Mouse (Mus musculus): Measurements from ENCODE around the gene Cpsf6. TPM values are rescaled to one million over a fixed set of nuclear protein-coding genes. Genes with fewer than 3 reads are reported as not detected.

Gene Cpsf6
- polyA plus RNA-seq, 1 experiment from 2014 or later, result 235 TPM

DNA sequence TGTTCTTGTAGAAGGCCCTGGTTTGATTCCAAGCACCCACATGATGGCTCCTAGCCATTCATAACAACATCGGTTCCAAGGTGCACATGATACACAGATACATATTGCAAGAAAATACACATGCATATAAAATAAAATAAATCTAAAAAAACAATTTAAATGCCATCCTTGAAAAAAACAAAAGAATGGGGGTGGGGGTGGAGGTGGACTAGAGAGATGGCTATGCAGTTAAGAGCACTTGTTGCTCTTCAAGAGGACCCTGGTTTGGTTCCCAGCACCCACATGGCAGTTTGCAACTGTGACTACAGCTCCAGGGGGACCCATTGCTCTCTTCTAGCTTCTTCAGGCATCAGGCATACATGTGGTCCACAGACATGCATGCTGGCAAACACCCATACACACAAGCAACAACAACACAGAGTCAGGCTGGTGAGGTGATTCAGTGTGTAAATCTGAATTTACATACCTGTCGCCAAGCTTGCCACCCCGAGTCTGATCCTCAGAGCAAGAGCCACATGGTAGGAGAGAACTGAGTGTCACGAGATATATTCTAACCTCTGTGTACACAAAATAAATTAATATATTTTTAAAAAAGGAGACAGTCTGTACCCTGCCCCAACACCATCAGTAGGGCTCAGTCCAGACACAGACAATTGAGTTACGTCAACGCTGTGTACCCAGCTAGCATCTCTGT lies 35.7 kb upstream of the Cpsf6 start:
- no peak overlapping the region for H3K9ac ChIP-seq (ENCODE audit: low read length)
- H3K27ac ChIP-seq (ENCODE audit: low read depth, low read length), result no peak overlapping the region
- no peaks in the 10 kb centered on the region for H3K27me3 ChIP-seq (ENCODE audit: control insufficient read depth, insufficient read depth, low read length)
- H3K4me1 ChIP-seq (ENCODE audit: control insufficient read depth, insufficient read depth, low read length), result peaks cover 3% of the 10 kb centered on the region
- no peaks in the 10 kb centered on the region for H3K9me3 ChIP-seq (ENCODE audit: control insufficient read depth, low read length)
- no peak overlapping the region for H3K4me3 ChIP-seq (ENCODE audit: low read depth, low read length)
- no peak for DNase-seq (ENCODE audit: low spot score, missing footprints)
- WGBS, result 96% methylated on average over 6 of the region's 6 CpGs
- no peak for ATAC-seq (ENCODE audit: low FRiP score)
- H3K4me2 ChIP-seq, result no peak overlapping the region
- no peaks in the 10 kb centered on the region for H3K36me3 ChIP-seq (ENCODE audit: control insufficient read depth, insufficient read depth, low read length)

DNA sequence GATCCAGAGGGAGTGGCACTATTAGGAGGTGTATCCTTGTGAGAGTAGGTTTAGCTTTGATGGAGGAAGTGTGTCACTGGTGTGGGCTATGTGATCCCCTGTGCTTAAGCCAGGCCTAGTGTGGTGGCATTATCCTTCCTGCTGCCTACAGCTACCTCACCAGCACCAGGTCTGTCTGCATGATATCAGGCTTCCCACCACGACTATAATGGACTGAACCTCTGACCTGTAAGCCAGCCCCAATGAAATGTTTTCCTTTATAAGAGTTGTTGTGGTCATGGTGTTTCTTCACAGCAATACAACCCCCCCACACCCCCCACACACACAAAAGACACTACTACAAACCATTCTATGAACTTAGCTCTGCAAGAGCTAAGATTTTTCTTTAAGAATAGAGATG lies 34.9 kb upstream of the Cpsf6 start:
- Histone ChIP-seq H3K27ac (ENCODE audit: low read depth, low read length) (no peak overlapping the region), H3K27me3 (ENCODE audit: control insufficient read depth, insufficient read depth, low read length) (no peaks in the 10 kb centered on the region), H3K36me3 (ENCODE audit: control insufficient read depth, insufficient read depth, low read length) (no peaks in the 10 kb centered on the region), H3K4me3 (ENCODE audit: low read depth, low read length) (no peak overlapping the region), H3K4me2 (no peak overlapping the region), H3K4me1 (ENCODE audit: control insufficient read depth, insufficient read depth, low read length) (peaks cover 6% of the 10 kb centered on the region), H3K9me3 (ENCODE audit: control insufficient read depth, low read length) (no peaks in the 10 kb centered on the region), H3K9ac (ENCODE audit: low read length) (no peak overlapping the region)
- 70% methylated on average over 1 of the region's 1 CpGs for WGBS
- no peak for DNase-seq (ENCODE audit: low spot score, missing footprints)
- ATAC-seq (ENCODE audit: low FRiP score), result no peak

DNA sequence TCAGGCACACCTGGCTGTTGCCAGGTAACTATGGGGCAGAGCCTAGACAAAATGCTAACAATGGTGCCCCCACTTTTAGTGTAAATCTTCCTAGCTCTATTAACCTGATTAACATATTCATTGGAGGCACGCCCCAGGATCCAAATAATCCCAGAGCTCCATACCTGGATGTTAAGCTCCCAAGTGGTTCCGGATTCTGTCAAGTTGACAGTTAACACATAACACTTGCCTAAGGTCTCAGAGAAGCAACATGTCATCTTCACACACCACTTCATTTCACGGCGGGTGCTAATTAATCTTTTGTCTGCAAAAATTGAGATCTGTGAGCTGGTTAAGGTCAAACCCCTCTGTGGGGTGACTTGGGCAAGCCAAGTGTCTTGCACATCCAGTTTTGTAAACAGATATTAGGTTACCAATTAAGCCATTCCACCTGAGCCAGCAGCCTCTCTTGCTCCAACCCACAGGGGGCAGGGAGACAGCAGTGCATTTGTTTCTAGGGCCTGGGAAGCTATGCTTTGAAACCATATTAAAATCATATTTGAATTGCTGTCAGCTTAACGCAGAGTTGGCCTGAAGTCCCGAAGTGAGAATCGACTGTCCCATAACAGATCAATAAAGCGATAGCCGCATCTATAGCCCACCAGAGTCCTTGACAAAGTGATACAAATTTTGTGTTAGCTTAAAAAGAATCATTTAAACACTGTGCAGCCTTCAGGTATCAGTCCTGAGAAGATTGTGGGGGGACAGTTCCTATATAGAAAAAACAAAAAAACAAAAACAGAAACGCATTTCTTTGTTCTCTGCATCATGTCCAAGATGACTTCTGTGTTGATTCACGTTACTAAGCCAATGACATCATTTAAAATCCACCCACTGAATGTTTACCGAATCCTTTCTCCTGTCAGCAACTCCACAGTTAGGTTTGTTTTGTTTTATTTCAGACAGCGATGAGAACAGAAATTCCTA lies 34.0 kb upstream of the Cpsf6 start:
- DNase-seq (ENCODE audit: low spot score, missing footprints) (no peak), ATAC-seq (ENCODE audit: low FRiP score) (no peak)
- Histone ChIP-seq H3K27ac (ENCODE audit: low read depth, low read length) (no peak overlapping the region), H3K9ac (ENCODE audit: low read length) (no peak overlapping the region), H3K36me3 (ENCODE audit: control insufficient read depth, insufficient read depth, low read length) (no peaks in the 10 kb centered on the region), H3K4me2 (no peak overlapping the region), H3K9me3 (ENCODE audit: control insufficient read depth, low read length) (no peaks in the 10 kb centered on the region), H3K27me3 (ENCODE audit: control insufficient read depth, insufficient read depth, low read length) (no peaks in the 10 kb centered on the region), H3K4me1 (ENCODE audit: control insufficient read depth, insufficient read depth, low read length) (peaks cover 6% of the 10 kb centered on the region), H3K4me3 (ENCODE audit: low read depth, low read length) (no peak overlapping the region)
- WGBS, result 74% methylated on average over 13 of the region's 13 CpGs

DNA sequence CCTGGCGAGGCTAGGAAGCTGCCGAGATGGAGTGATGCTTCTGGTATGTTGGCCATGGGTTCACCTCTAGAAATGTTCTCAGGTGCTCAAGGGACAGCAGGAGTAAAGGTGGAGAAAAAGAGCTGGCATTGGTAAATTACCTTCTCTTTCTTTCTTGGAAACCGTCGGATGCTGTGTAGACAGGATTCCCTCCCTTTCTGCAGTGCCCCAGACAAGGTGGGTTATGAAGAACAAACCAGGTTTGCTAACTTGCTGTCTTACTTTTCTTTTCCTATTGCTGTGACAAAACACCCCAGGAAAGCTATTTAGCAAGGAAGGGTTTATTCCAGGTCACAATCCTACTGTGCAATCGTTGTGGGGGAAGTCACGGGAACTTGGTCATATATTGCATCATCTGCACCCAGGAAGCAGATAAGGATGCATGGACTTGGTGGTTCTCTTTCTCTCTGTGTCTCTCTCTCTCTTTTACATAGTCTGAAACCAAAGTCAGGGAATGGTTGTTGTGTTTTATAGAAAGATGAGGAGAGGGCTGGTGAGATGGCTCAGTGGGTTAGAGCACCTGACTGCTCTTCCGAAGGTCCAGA lies 32.8 kb upstream of the Cpsf6 start:
- no peak overlapping the region for H3K27ac ChIP-seq (ENCODE audit: low read depth, low read length)
- H3K9ac ChIP-seq (ENCODE audit: low read length), result no peak overlapping the region
- WGBS, result 82% methylated on average over 7 of the region's 7 CpGs
- no peak overlapping the region for H3K4me2 ChIP-seq
- H3K4me3 ChIP-seq (ENCODE audit: low read depth, low read length), result no peak overlapping the region
- H3K4me1 ChIP-seq (ENCODE audit: control insufficient read depth, insufficient read depth, low read length), result peaks cover 6% of the 10 kb centered on the region
- H3K9me3 ChIP-seq (ENCODE audit: control insufficient read depth, low read length), result no peaks in the 10 kb centered on the region
- ATAC-seq (ENCODE audit: low FRiP score) (no peak), DNase-seq (ENCODE audit: low spot score, missing footprints) (no peak)
- no peaks in the 10 kb centered on the region for H3K27me3 ChIP-seq (ENCODE audit: control insufficient read depth, insufficient read depth, low read length)
- no peaks in the 10 kb centered on the region for H3K36me3 ChIP-seq (ENCODE audit: control insufficient read depth, insufficient read depth, low read length)

DNA sequence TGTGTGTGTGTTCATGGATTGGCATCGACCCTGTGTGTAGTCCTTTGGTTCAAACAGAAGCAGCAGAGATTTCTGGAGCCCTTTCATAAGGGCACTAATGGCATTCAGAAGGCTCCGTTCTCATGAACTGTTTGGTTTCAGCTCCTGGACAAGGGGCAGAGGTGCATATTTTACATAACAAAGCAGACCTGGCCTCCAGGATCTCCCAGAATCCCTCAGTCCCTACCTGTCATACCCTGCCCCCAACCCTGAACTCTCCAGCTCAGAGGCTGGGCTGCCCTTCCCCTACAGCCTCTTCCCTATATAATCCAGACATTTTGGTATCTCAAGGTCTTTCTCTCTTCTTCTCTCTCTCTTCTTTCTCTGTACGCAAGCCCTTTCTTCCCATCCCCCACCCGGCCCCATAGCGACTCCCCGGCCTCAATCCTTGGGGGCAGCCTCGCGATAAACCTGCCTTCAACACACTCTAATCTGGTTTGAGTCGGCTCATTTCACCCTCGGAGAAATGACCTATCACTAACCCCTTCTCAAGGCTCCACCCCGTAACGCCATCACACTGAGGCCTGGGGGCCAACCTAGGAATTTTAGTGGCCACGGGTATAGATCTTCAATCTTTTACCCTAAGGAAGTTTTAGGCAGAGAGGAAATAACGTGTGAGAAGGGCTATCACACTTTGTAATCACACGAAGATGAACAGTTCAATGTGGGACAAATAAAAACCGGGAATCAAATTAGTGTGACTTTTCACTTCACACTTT lies 32.1 kb upstream of the Cpsf6 start:
- H3K27me3 ChIP-seq (ENCODE audit: control insufficient read depth, insufficient read depth, low read length), result no peaks in the 10 kb centered on the region
- H3K9me3 ChIP-seq (ENCODE audit: control insufficient read depth, low read length), result no peaks in the 10 kb centered on the region
- 38% methylated on average over 16 of the region's 16 CpGs for WGBS
- no peaks in the 10 kb centered on the region for H3K36me3 ChIP-seq (ENCODE audit: control insufficient read depth, insufficient read depth, low read length)
- H3K27ac ChIP-seq (ENCODE audit: low read depth, low read length), result no peak overlapping the region
- H3K4me1 ChIP-seq (ENCODE audit: control insufficient read depth, insufficient read depth, low read length), result peaks cover 3% of the 10 kb centered on the region
- ATAC-seq (ENCODE audit: low FRiP score) (peak; percentile 19; the same call in 1 of the 2 replicates), DNase-seq (ENCODE audit: low spot score, missing footprints) (no peak)
- no peak overlapping the region for H3K4me3 ChIP-seq (ENCODE audit: low read depth, low read length)
- no peak overlapping the region for H3K4me2 ChIP-seq
- no peak overlapping the region for H3K9ac ChIP-seq (ENCODE audit: low read length)

DNA sequence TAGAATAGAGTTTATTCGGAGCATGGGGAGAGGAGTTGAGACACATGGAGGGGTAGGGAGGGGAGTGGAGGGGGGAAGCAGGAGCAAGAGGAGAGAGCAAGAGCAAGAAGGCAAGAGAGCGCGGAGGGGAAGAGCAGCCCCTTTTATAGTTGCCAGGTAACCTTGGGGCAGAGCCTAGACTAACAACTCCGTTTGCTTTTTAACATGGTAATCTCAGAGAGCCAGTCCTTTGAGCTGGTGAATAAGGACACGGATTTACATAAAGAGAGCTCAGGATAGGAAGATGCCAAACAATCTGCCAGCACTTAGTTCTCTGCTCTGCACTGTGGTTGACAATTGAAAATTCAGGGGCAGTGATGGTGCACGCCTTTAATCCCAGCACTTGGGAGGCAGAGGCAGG lies 31.3 kb upstream of the Cpsf6 start:
- Histone ChIP-seq H3K4me2 (no peak overlapping the region), H3K27ac (ENCODE audit: low read depth, low read length) (no peak overlapping the region), H3K4me1 (ENCODE audit: control insufficient read depth, insufficient read depth, low read length) (peaks cover 3% of the 10 kb centered on the region), H3K9me3 (ENCODE audit: control insufficient read depth, low read length) (no peaks in the 10 kb centered on the region), H3K36me3 (ENCODE audit: control insufficient read depth, insufficient read depth, low read length) (no peaks in the 10 kb centered on the region), H3K9ac (ENCODE audit: low read length) (no peak overlapping the region), H3K4me3 (ENCODE audit: low read depth, low read length) (no peak overlapping the region), H3K27me3 (ENCODE audit: control insufficient read depth, insufficient read depth, low read length) (no peaks in the 10 kb centered on the region)
- DNase-seq (ENCODE audit: low spot score, missing footprints), result no peak
- peak; percentile 53 for ATAC-seq (ENCODE audit: low FRiP score)
- 32% methylated on average over 6 of the region's 6 CpGs for WGBS

DNA sequence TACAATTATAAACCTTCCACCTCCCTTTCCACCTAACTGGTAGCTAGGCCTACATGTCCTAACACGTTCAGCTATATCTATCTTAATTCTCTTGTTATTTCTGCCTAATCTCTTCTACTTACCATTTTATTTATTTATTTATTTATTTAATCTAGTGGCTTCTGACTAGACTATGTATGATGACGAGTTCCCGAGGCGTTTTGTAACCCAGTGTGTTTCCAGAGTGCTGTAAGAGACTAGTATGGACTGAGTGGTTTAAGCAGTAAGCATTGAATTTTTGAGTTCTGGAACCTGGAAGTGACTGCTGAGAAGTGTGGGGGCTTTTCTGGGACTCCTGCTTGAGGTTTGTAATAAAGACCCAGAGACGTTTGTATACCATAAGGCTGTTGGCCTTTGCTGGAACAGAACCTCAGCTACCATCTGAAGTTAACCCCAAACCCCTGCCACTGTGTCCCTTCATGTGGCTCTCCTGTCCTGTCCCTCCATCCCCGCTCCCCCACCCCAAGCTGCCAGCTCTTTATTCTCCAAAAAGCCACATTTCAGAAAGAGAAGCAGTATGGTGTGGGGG lies 30.8 kb upstream of the Cpsf6 start:
- Histone ChIP-seq H3K27me3 (ENCODE audit: control insufficient read depth, insufficient read depth, low read length) (no peaks in the 10 kb centered on the region), H3K27ac (ENCODE audit: low read depth, low read length) (no peak overlapping the region), H3K4me3 (ENCODE audit: low read depth, low read length) (no peak overlapping the region), H3K9ac (ENCODE audit: low read length) (no peak overlapping the region), H3K4me1 (ENCODE audit: control insufficient read depth, insufficient read depth, low read length) (peaks cover 3% of the 10 kb centered on the region), H3K36me3 (ENCODE audit: control insufficient read depth, insufficient read depth, low read length) (no peaks in the 10 kb centered on the region), H3K4me2 (no peak overlapping the region), H3K9me3 (ENCODE audit: control insufficient read depth, low read length) (no peaks in the 10 kb centered on the region)
- 84% methylated on average over 6 of the region's 6 CpGs for WGBS
- DNase-seq (ENCODE audit: low spot score, missing footprints) (no peak), ATAC-seq (ENCODE audit: low FRiP score) (no peak)

DNA sequence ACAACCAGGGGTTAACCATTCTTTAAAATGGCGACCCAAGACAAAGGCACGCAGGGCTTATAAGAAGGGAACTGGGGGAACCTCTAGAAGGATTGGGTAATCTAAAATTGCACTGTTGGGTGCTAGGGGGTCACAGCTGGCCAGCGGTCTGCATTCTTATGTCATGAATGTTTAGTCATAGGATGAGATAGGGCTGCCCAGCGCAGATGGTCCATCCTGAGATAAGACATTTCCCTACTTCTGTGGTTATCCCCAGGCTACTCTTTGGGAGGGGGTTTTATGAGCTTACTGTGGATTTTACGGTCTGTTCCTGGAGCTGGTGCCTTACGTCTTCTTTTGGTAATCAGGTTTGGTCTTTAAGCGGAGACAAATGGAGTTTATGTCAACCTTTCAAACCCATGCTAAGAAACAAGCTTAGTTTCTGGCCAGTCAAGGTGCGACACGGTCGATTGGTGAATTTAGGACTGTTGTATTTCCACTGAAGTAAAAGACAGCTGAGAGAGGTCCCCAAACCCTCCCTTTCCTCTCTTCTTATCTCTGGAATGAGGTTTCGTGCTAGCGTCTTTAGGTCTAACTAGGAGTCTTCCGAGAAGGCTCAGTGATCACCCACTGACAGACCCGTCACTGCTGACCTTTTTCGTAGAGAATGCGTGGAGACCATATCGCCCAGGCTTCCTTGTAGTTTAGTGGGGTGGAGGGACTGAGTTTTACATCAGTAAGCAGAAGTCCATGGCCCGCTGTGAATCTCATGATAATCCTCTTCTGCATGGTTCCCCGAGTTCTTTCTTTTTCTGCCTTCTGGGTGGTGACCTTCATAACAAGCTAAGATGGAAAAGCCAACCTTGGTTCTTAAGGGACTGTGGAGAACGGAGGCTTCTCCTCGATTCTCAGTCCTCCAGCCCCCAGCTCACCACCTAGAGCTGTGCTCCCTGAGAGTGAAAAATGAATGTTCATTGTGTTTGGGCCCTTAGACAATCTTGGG lies 29.8 kb upstream of the Cpsf6 start:
- ATAC-seq (ENCODE audit: low FRiP score), result no peak
- no peaks in the 10 kb centered on the region for H3K27me3 ChIP-seq (ENCODE audit: control insufficient read depth, insufficient read depth, low read length)
- DNase-seq (ENCODE audit: low spot score, missing footprints), result peak; percentile 39
- no peak overlapping the region for H3K9ac ChIP-seq (ENCODE audit: low read length)
- H3K4me1 ChIP-seq (ENCODE audit: control insufficient read depth, insufficient read depth, low read length), result peaks cover 3% of the 10 kb centered on the region
- no peaks in the 10 kb centered on the region for H3K36me3 ChIP-seq (ENCODE audit: control insufficient read depth, insufficient read depth, low read length)
- 64% methylated on average over 21 of the region's 21 CpGs for WGBS
- H3K4me3 ChIP-seq (ENCODE audit: low read depth, low read length), result no peak overlapping the region
- no peaks in the 10 kb centered on the region for H3K9me3 ChIP-seq (ENCODE audit: control insufficient read depth, low read length)
- no peak overlapping the region for H3K4me2 ChIP-seq
- no peak overlapping the region for H3K27ac ChIP-seq (ENCODE audit: low read depth, low read length)

All from midbrain, embryonic 11.5 days (tissue).